Mouse (Mus musculus): Measurements from ENCODE around the gene Fam221b.

The Fam221b gene

DNA sequence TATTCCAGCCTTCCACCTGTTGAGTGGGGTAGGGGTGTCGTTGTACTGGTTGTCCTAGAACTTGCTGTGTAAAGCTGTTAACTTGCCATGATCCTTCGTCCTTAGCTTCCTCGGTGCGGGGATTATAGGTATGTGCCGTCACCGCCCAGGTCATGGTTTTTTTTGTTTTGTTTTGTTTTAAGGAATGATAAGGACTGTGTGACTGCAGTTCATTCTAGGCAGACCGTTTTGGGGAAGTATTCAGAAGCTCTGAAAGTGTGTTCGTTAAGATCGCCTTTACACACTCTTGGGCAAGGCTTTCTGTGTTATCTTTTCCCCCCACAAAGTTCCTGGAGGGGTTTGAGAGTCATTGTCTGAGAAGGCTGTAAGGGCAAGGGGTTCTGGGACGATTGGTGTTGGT, 56.4 kb downstream of the Fam221b start:
- DNase-seq, result no peak
